Mouse (Mus musculus) Muller cell, postnatal 12 days (primary cell): Measurements from ENCODE around the gene Mtcp1.

Experiments used
- DNase-seq: peaks from one replicate; pipeline ENCODE4 v3.0.0-alpha.2; 2015; ENCODE audit errors: inconsistent ontology term

Gene Mtcp1

DNA sequence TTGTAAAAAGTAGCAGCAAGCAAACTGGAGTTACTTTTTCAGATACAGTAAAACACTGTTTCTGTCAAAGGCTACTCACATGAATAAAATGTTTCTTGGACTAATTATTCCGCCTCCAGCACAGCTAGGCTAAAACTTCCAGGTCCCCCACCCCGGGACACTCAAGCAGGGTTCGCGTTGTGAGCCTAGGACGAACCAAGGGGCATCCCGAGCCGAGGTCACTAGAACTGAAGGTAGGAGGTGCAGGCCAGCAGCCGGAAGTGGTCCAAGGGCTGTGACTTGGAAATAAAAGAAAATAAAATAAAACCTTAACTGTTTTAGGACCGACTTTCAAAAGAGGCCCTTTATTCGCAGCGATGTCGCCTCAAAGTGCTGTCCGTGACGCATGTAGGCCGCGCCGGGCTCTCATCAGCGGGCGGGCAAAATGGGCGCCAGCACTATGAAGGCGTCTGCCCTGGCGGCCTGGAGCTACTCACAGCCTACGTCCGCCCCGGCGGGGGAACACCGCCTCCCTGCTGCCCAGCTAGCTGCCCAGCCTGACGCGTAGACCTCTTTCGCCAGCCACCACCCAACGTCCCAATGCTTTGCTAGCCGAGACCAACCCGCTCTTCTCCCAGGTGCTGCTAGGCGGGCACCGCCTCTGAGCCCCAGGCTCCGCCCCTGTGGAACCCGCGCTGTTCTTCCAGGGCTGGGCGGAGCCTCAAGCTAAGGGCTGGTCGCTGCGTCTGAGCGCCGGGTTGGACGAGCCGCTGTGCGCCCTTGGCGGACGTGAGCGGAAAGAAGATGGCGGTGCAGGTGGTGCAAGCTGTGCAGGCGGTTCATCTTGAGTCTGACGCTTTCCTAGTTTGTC, at the start of gene Mtcp1, which contains the start of the genes Cmc4 and Brcc3:
Mtcp1 (minus strand) TSS at position 653 of the 850 bp plus-strand sequence.
Cmc4 (minus strand) TSS at position 649 of the 850 bp plus-strand sequence.
Brcc3 (plus strand) TSS at position 693 of the 850 bp plus-strand sequence.
- DNase-seq = peak; percentile 92

DNA sequence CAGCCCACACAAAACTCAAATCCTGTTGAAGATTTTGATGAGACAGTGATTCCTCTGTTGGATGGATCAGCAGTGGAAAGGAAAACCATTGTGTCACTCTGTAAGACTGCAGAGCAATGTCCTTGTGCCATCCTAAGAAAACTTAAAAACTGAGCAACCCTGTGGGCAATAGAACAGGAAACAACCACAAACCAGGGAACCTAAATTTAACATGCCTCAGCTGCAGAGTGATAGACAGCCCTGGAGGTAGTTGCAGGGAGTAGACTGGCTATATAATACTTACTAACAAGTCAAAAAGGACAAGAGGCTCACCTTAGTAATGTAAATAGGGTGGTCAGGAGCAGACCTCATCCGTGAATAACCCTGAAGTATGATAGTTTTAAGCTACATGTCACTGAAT, 38.2 kb upstream of the Mtcp1 start:
- DNase-seq = no peak

DNA sequence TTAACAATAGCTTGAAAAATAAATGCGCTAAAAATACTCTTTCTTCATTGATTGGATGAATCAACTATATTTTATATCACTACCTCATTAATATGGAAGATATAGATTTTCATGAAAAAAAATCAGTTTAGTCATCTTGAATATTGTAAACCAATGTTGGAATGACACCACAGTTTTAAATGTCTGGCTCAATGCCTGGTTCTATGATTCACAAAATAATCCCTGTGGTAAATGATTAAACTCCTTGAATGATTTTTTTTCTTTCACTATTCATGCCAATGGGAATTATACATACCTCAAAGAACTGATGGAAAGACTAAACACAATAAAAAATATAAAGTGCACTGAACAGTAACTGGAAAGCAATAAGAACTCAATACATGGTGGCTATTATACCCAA, 6.7 kb downstream of the Mtcp1 start:
- peak; percentile 36 for DNase-seq

DNA sequence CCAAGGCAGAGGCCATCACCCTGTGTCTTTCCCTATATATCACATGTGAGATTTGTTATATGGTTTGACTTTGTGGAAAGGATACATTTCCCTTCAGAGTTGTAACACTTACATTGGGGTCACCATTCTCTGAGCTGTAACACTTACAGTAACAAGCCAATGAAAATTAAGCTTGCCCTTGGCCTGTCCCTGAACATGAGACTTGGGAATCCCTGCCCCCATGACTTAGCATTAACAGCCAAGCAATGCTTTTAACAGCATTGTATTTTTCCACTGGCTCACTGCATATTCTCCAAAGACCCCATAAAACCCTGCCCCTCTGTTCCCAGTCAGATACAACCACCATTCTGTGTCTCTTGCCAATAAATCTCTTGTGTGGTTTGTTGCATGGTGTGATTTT, 13.0 kb downstream of the Mtcp1 start:
- DNase-seq = no peak

DNA sequence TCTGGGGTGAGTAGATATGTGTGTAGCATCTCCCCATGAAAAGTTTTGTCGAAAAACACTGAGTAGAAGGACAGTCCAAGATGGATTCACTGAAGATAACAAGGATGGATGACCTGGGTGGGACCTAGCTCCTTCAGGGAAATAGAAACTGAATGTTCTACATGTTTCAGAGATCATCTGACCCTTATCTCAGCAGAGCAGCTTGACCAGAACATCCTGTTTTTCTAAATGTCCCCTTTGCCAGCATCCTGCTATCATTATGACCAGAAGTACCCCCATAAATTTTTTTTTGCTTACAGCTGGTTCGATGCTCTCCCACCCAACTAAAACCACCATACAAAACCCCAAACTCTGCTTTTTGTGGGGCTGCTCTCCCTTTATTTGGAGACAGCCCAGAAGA, 13.7 kb downstream of the Mtcp1 start:
- no peak for DNase-seq

DNA sequence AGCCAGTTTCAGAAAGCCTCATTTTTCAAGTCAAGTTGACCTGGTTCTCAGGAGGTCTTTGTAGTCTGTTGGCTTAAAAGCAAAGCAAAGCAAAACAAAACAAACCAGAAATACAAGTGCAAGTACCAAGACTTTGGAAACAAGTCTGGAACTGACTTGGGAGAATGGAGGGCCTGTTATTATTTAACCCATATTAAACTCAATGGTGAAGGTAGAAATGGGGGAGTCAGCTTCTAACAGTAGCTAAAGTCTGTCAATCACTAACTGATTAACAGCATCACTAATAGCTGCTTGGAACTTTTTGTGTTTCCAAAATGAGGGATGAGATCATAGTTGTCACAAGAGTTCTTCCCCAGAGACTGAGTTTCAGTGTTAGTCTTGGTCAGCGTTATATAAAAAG, 16.9 kb downstream of the Mtcp1 start:
- DNase-seq = no peak

DNA sequence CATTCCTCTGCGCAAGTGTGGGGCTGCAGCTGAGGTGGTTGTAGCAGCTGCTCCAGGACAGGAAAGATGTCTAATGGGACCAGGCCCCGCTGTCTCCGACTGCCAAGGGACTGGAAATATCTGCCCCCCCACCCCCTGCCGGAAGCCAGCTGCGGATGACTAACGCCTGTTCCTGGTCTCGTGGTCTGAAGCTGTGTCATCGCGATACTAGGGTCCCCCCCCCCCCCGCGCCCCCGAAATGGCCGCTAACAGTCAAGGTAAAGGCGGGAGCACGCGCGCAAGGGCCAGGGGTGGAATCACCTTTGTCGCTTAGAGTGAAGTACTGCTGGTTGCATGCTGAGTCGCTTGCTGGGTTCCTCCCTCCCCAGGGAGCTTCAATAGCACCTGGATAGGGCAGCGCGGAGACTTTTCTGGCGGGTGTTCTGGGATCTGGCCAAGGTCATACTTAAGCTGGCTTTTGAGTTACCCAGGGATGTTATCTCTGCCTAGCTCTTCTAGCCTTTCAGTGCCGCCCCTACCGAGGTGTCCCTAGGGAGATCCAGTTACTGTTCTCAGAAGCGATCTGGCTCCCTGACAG, 34.1 kb downstream of the Mtcp1 start, which contains the start of the genes Fundc2 and F8:
Fundc2 (plus strand) TSS at position 205 of the 577 bp plus-strand sequence.
F8 (minus strand) TSS at position 421 of the 577 bp plus-strand sequence.
- DNase-seq = peak; percentile 94

DNA sequence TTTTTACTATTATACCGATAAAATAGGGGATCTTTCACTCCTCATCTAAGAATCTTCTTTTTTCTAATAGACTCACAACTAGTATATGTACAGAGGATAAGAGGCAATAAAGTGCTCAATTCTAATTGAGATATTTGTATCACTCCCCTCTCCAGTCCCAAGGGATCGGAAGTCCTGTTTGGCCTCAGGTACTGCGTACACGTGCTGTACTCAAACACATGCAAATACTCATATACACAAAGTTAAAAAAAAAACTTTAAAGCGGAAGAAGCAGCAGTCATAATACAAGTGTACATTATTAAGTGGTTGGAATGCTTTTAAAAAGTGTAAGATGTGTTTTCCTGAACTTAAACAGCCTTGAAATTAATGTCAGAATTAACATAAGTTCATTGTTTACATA, 34.7 kb downstream of the Mtcp1 start:
- no peak for DNase-seq

DNA sequence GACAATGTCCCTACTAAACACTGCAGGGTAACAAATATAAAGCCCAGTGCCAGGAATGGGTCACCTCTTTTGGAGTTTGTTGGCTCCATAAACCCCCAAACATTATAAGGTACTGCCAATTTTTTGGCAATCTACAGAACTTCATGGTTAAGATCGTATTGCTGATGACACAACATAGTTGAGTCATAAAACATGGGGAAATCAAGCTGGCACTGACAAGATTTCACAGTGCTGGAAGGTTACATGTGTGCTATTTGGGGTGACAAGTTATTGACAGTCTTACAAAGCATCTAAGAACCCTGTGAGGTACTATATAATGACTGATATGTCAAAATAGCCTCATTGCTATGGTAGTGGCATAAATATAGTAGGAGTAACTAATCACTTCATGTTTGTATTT, 35.2 kb downstream of the Mtcp1 start:
- DNase-seq = no peak

DNA sequence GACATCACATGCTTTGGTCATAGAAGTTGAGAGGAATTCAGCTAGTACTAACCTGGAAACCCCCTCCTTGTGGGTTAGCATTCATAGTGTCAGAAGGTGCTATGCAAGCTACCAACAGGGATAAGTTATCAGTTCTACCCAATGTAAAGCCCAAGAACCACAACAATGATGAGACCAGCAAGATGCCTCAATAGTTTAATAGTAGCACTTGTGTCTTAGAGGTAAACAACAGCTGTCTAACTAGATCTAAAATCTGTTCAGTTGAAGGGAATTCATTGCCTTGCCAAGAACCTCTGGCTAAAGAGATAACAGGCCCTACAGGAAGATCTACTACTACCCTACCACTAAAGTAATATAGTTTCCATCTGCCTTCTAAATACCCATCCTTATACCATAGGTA, 39.6 kb downstream of the Mtcp1 start:
- DNase-seq = no peak

DNA sequence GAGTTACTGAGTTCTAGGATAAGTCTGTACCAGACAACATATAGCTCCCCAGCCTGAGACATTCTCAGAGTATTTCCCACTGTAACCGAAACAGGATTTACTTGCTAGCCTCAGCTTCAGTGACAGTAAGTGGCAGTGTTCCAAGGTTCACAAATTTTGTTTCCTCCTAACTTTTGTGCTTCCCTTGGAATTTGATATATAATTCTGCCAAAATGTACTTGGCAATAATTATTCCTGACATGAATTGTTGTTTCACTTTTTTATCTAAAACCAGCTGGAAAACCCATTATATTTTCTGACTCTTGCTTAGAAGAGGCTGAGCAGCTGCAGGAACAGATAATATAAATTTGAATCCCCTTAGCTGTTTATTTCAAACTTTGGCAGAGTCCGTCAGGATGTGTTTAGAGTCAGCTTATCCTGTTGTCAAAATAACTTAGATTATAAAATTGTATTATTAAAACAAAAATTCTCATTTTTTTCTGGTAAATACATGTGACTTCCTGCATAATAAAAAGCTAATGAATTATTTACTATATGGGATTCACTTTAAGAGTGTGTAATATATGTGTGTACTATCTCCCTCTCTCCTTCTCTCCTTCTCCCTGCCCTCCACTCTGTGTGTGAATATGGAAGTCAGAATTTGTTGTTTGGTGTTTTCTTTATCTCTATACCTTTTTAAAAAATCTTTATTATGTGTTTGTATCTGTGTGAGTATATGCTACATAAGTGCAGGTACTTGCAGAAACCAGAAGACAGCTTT, 43.5 kb downstream of the Mtcp1 start:
- no peak for DNase-seq

DNA sequence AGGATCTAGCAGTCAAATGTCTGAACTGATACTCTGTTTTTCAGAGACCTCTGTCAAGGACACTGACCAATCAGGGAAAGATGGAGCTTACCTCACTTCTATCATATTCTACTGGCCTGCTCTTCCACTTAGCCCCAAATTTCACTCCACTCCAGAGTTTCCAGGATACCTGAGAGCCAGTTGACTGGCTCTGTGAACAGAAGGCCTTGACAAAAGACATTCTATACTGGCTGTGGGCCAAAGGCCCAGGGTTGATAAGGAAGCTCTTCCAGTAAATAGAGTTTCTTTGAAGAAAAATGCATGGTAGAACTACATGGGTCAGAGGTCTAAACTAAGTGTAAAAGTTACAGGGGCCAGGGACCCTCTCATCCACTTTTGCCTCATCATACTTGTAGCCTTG, 46.2 kb downstream of the Mtcp1 start:
- DNase-seq = no peak
